Mouse (Mus musculus) embryonic facial prominence, embryonic 15.5 days (tissue): ENCODE measurements around the gene Tacc2. TPM values are rescaled to one million over a fixed set of nuclear protein-coding genes. Genes with fewer than 3 reads are reported as not detected.
A peak's percentile ranks its signal among the peaks of the same experiment; 100 is the strongest.

ENCODE experiments used
- ATAC-seq: fragments of 200-750 bp; cut with Nextera tagmentation; 2 replicates; pipeline ENCODE4 v1.8.0; 2017; ENCODE audit warnings: low read depth, moderate TSS enrichment; ENCODE audit not compliant: insufficient number of reproducible peaks, low FRiP score, low TSS enrichment
- H3K27ac ChIP-seq: fragments of 300-500 bp; sonication (generic); replicated peaks from 2 replicates; pipeline ENCODE4 v1.5.1; 2015; ENCODE audit warnings: mild to moderate bottlenecking, inconsistent platforms
- H3K27me3 ChIP-seq: fragments of 300-500 bp; sonication (generic); 2 replicates; pipeline ENCODE4 v1.6.1; 2015; ENCODE audit warnings: inconsistent platforms
- H3K36me3 ChIP-seq: fragments of 300-500 bp; sonication (generic); 2 replicates; pipeline ENCODE4 v1.6.1; 2015; ENCODE audit warnings: mild to moderate bottlenecking, inconsistent platforms
- H3K4me1 ChIP-seq: fragments of 300-500 bp; sonication (generic); 2 replicates; pipeline ENCODE4 v1.6.1; 2015; ENCODE audit warnings: inconsistent platforms
- H3K4me2 ChIP-seq: fragments of 300-500 bp; sonication (generic); replicated peaks from 2 replicates; pipeline ENCODE4 v1.6.1; 2015; ENCODE audit warnings: mild to moderate bottlenecking, inconsistent platforms
- H3K4me3 ChIP-seq: fragments of 300-500 bp; sonication (generic); replicated peaks from 2 replicates; pipeline ENCODE4 v1.5.1; 2015; ENCODE audit warnings: mild to moderate bottlenecking, inconsistent platforms
- H3K9ac ChIP-seq: fragments of 300-500 bp; sonication (generic); 2 replicates; pipeline ENCODE4 v1.6.1; 2015; ENCODE audit warnings: inconsistent platforms
- H3K9me3 ChIP-seq: fragments of 300-500 bp; sonication (generic); replicated peaks from 2 replicates; pipeline ENCODE4 v1.6.1; 2016; ENCODE audit warnings: inconsistent platforms
- WGBS: fragments of 180-500 bp; shearing (Covaris S2); methylation state at CpG from one replicate; pipeline ENCODE4 v1.1.7; 2015; 5-methylcytosine and 5-hydroxymethylcytosine counted together
- polyA plus RNA-seq: library from polyadenylated mRNA; unstranded; fragments of >200 nt; fragmentation: Nextera tagmentation; extraction: Ambion mirVana; gene quantifications from 2 replicates; pipeline ENCODE4 v1.2.1, GENCODE M21; 2015

Gene Tacc2
- polyA plus RNA-seq, 1 experiment from 2014 or later, result 46.0 TPM

DNA sequence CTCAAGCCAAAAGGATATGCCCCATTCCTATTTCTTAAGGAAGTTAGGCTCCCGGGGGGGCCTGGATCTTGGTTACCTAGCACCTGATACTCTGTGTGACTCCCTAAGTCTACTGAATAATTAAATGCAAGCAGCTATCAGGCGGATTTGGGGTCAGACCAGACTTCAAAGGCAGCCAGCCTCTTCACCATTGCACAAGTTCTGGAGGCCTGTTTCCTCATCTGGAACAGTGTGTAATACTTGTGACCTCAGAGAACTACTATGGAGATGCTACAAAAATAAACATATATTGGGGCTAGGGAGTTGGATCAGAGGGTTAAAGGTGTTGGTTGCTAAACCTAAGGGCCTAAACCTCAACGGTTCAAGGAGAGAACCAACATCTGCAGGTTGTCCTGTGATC, 59.0 kb downstream of the Tacc2 start:
- Histone ChIP-seq H3K9me3 (no peaks in the 10 kb centered on the region), H3K4me2 (no peak overlapping the region), H3K36me3 (no peaks in the 10 kb centered on the region), H3K4me1 (peaks cover 42% of the 10 kb centered on the region), H3K9ac (no peak overlapping the region), H3K4me3 (no peak overlapping the region), H3K27me3 (no peaks in the 10 kb centered on the region), H3K27ac (no peak overlapping the region)
- 80% methylated on average over 3 of the region's 3 CpGs for WGBS
- no peak for ATAC-seq

DNA sequence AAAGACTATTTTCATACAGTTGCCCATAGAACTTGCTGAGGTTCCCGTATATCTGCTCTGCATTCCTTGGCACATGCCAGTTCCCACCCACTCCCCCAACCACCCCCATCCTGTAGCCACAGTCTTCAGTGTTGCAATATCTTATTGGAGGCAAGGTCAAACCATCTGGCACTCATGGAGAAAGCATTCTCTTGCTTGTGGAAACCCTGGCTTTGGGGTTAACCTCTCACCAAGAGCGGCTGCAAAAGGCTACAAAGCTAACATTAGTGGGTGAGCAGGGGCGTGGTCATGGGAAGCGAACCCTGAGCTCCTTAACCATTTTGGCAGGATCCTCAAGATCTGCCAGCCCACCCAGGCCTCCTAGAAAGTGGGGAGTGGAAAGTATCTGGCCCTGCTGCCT, 59.7 kb downstream of the Tacc2 start:
- Histone ChIP-seq H3K4me3 (no peak overlapping the region), H3K9ac (no peak overlapping the region), H3K36me3 (no peaks in the 10 kb centered on the region), H3K27ac (no peak overlapping the region), H3K4me2 (no peak overlapping the region), H3K9me3 (no peaks in the 10 kb centered on the region), H3K4me1 (peaks cover 38% of the 10 kb centered on the region), H3K27me3 (no peaks in the 10 kb centered on the region)
- 74% methylated on average over 4 of the region's 4 CpGs for WGBS
- ATAC-seq, result peak; percentile 50; the same call in 1 of the 2 replicates

DNA sequence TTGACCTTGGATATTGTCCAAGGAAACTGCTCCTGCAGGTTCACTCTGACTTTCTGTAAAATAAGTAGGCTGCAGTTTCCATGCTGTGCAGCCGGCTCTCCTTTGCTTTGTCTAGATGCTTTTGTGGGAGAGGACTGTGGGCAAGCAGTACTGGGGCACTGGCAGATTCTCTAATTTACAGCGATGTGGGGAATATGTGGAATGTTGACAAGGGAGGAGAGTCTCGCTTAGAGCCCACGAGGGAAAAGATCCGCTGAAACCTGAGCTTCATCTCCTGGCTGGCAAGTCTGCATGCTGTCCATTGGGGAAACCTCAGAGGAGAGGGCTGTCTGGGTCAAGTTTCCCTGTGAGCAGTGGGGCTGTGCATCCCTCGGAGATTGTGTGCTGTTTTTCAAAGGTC, 60.6 kb downstream of the Tacc2 start:
- ATAC-seq, result no peak
- H3K36me3 ChIP-seq, result no peaks in the 10 kb centered on the region
- no peaks in the 10 kb centered on the region for H3K27me3 ChIP-seq
- H3K27ac ChIP-seq, result peak overlapping the region; percentile 35; the same call in 1 of the 2 replicates
- H3K4me1 ChIP-seq, result peaks cover 34% of the 10 kb centered on the region
- H3K4me2 ChIP-seq, result no peak overlapping the region
- no peaks in the 10 kb centered on the region for H3K9me3 ChIP-seq
- H3K4me3 ChIP-seq, result no peak overlapping the region
- 11% methylated on average over 6 of the region's 6 CpGs for WGBS
- H3K9ac ChIP-seq, result no peak overlapping the region

DNA sequence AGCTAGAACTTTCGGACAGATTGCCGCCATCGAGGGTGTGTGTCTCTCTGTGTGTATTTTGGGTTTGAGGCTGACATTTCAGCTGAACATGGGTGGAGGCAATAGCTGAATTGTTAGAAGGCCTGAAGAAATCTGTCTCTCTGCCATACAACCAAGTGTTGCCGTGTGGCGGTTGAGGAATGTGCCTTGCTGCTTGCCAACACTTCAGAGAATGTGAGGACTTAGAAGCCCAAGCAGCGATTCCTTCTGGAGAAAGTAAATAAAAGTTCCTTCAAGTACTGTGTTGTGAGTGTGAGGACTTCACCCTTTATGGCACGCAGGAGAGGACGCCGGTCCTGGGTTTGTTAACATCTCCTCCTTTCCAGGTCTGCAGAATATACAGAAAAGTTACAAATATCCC, 63.4 kb downstream of the Tacc2 start:
- peaks cover 35% of the 10 kb centered on the region for H3K4me1 ChIP-seq
- no peak for ATAC-seq
- H3K27ac ChIP-seq, result peak overlapping the region; percentile 36; the same call in 1 of the 2 replicates
- no peaks in the 10 kb centered on the region for H3K27me3 ChIP-seq
- H3K9me3 ChIP-seq, result no peaks in the 10 kb centered on the region
- no peak overlapping the region for H3K4me2 ChIP-seq
- H3K9ac ChIP-seq, result no peak overlapping the region
- no peaks in the 10 kb centered on the region for H3K36me3 ChIP-seq
- 66% methylated on average over 9 of the region's 9 CpGs for WGBS
- H3K4me3 ChIP-seq, result no peak overlapping the region

DNA sequence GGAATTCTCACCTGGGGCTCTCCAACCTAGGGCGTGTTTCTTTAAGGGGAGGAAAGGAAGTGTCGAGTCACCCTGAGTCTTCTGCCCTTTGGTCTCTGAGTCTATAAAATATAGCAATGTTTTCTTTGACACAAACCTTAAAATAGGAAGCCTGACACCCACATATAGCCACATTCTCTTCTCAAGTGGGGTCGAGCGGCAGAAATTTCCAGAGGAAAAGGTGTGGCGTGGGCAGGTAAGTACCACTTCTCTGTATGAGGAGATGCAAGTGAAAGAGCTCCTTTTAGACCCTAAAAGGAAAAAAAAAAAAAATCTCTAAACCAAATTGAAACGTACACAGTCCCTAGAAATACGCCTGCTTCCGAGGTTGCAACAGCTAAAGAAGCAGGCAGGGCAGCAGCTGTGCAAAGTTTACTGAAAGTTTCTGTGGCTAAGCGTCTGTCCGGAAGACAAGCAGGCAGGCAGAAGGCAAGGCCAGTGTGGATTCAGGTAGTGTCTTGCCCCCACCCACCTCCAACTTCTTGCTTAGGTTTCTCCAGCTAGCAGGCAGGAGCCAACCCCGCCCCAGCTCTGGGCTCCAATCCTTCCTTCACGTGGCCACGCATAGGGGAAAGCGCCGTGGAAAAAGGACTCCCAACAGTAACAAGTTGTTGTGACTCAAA, 68.2 kb downstream of the Tacc2 start:
- peak overlapping the region; percentile 79 for H3K9ac ChIP-seq
- H3K27me3 ChIP-seq, result no peaks in the 10 kb centered on the region
- H3K4me1 ChIP-seq, result peaks cover 41% of the 10 kb centered on the region
- H3K4me3 ChIP-seq, result peak overlapping the region; percentile 69
- peak; percentile 40 for ATAC-seq
- WGBS, result 14% methylated on average over 15 of the region's 15 CpGs
- peak overlapping the region; percentile 96 for H3K27ac ChIP-seq
- peak overlapping the region; percentile 93 for H3K4me2 ChIP-seq
- no peaks in the 10 kb centered on the region for H3K9me3 ChIP-seq
- no peaks in the 10 kb centered on the region for H3K36me3 ChIP-seq

DNA sequence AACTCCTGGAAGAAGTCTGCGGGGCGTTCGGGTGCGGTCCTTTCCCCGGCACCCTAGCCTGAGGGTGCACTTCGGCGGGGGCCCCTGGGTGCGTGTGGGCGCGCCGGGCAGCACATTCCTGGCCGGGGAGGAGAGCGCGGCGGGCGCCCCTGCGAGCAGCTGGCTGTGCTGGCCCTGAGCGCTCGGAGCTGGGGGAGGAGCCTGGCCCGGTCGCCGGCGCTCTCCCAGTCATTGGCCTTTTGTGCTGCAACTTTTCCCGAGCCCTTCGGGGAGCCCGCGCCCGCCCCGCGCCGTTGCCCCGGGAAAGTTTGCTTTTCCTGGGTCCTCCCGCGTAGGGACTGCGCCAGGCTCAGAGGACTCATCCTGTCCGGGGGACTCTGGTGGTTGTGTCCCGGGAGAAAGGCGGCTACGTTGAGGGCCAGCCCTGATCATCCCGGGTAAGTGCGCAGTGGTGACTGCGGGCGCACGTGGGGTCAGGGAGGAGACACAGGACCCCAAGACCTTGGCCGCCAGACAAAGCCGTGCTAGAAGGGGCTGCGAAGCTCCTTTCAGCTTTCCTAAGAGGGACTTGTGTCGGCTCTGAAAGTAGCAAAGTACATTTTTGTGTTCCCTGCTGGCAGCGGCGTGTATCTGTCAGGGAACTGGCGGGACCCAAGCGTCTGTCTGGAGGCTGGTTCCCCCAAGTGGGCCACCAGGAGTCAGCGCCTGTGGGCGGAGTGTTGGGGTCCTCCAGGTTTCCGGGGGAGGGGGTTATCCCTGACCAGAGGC, 68.9 kb downstream of the Tacc2 start:
- no peaks in the 10 kb centered on the region for H3K36me3 ChIP-seq
- H3K9ac ChIP-seq, result peak overlapping the region; percentile 79
- peaks cover 37% of the 10 kb centered on the region for H3K4me1 ChIP-seq
- H3K27ac ChIP-seq, result peak overlapping the region; percentile 96
- under 1% methylated on average over 53 of the region's 55 CpGs for WGBS
- H3K4me2 ChIP-seq, result peak overlapping the region; percentile 93
- ATAC-seq, result peak; percentile 88
- peak overlapping the region; percentile 69 for H3K4me3 ChIP-seq
- no peaks in the 10 kb centered on the region for H3K27me3 ChIP-seq
- H3K9me3 ChIP-seq, result no peaks in the 10 kb centered on the region

DNA sequence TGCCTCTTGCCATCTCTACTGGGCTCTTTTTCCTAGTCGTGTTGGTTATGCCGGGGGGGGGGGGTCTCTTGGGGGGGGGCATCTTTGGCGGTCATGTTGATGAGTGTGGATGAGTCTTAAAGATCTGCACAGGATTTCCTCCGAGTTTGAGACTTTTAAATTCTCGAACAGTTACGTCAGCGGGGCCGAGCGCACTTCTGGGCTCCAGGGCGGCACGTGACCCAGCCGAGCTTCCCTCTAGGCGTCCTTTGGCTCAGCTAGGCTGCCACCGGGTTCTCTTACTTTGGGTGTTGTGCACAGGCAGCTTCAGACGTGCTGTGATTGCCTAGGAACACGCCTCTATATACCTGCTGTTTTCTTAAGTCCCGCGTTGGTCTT, 69.5 kb downstream of the Tacc2 start:
- H3K4me2 ChIP-seq, result peak overlapping the region; percentile 93

DNA sequence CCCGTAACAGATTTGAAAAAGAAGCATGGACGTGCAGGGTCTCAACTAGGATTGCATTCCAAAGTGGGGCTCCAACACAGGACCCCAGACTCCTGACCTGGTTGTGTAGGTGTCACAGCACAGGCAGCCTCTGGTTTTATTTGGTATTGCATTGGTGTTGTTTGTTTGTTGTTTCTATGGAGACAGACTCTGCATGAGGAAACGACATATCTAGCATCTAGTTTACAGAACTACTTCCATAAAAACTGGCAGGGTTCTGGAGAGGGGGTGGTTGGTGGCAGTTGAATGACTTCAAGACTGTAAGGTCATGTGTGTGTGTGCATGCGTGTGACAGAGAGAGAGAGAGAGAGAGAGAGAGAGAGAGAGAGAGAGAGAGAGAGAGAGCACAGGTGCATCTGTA, 70.8 kb downstream of the Tacc2 start:
- H3K9ac ChIP-seq, result no peak overlapping the region
- no peaks in the 10 kb centered on the region for H3K36me3 ChIP-seq
- 70% methylated on average over 4 of the region's 4 CpGs for WGBS
- no peaks in the 10 kb centered on the region for H3K27me3 ChIP-seq
- no peaks in the 10 kb centered on the region for H3K9me3 ChIP-seq
- peaks cover 45% of the 10 kb centered on the region for H3K4me1 ChIP-seq
- H3K27ac ChIP-seq, result no peak overlapping the region
- ATAC-seq, result no peak
- H3K4me2 ChIP-seq, result peak overlapping the region; percentile 93; the same call in 1 of the 2 replicates
- peak overlapping the region; percentile 69; the same call in 1 of the 2 replicates for H3K4me3 ChIP-seq

More for the DNA sequence above, 69.5 kb downstream of the Tacc2 start:
- no peaks in the 10 kb centered on the region for H3K36me3 ChIP-seq
- H3K27me3 ChIP-seq, result no peaks in the 10 kb centered on the region
- no peaks in the 10 kb centered on the region for H3K9me3 ChIP-seq
- H3K4me1 ChIP-seq, result peaks cover 36% of the 10 kb centered on the region
- peak overlapping the region; percentile 96 for H3K27ac ChIP-seq
- H3K4me3 ChIP-seq, result peak overlapping the region; percentile 69
- H3K9ac ChIP-seq, result peak overlapping the region; percentile 79
- 0% methylated on average over 17 of the region's 18 CpGs for WGBS
- peak; percentile 66; the same call in 1 of the 2 replicates for ATAC-seq

DNA sequence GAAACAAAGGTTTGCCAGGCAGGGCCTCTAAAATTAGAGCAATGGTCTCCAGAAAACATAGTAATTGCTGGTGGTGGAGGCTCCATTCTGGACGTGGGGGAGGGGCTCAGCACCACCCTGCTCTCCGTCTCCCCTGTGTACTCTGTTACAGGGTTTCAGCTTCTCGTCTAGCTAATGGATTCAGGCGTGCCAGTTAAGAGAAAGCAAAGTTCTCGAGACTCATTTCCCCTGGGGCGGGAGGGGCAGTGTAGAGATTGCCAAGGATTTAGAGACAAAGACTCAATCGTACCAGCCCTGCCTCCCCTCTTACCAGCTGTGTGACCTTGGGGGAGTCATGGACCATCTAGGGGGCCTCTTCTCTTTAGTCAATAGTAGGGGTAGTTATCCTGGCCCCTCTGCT, 72.0 kb downstream of the Tacc2 start:
- H3K9me3 ChIP-seq, result no peaks in the 10 kb centered on the region
- no peaks in the 10 kb centered on the region for H3K36me3 ChIP-seq
- no peak overlapping the region for H3K4me2 ChIP-seq
- no peak overlapping the region for H3K9ac ChIP-seq
- H3K4me3 ChIP-seq, result no peak overlapping the region
- ATAC-seq, result no peak
- peaks cover 56% of the 10 kb centered on the region for H3K4me1 ChIP-seq
- WGBS, result 16% methylated on average over 7 of the region's 7 CpGs
- no peaks in the 10 kb centered on the region for H3K27me3 ChIP-seq
- no peak overlapping the region; the same call in 1 of the 2 replicates for H3K27ac ChIP-seq

DNA sequence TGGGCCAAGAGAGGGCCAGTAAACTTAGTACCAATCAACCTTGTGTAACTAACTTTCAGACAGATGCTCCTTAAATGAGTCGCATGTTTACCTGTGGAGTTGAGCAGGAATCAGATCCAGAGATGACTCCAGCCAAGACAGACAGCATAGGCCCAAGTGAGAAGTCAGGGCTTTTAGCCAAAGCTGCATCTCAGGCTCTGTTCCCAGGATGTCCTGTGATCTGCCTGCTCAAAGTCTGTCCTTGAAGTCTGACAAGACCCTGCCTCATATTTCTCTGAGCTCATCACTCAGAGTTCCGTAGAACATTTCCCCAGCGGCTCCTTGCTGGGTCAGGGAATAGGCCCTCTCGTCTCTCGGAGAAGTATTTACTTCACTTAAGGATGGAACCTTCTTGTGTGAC, 73.4 kb downstream of the Tacc2 start:
- peaks cover 59% of the 10 kb centered on the region for H3K4me1 ChIP-seq
- no peak overlapping the region for H3K9ac ChIP-seq
- no peak overlapping the region for H3K4me3 ChIP-seq
- 76% methylated on average over 5 of the region's 5 CpGs for WGBS
- H3K36me3 ChIP-seq, result no peaks in the 10 kb centered on the region
- no peaks in the 10 kb centered on the region for H3K9me3 ChIP-seq
- H3K4me2 ChIP-seq, result no peak overlapping the region
- ATAC-seq, result no peak
- no peaks in the 10 kb centered on the region for H3K27me3 ChIP-seq
- H3K27ac ChIP-seq, result no peak overlapping the region; the same call in 1 of the 2 replicates

DNA sequence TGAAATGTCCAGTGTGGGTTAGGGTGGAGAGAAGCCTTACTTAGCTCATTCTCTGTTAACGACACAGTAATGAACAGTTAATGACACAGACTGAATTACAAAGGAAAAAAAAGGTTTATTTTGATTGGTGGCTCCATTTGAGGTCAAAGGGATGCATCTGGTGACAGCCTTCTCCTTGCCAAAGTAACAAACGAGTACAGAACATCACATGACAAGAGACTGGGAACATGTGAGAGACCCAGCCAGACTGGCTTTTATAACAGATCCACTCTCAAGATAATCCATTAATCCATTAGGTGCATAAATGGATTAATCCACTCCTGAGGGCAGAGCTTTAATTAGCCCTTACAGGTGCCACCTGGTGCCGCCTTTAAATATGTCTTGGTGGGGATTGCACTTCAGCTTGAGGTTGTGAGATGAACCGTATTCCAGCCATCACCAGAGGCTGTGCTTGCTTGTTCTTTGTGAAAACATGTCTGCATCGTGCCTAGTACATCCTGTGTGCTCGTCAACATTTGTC, 75.9 kb downstream of the Tacc2 start:
- Histone ChIP-seq H3K4me3 (no peak overlapping the region), H3K36me3 (no peaks in the 10 kb centered on the region), H3K4me2 (no peak overlapping the region), H3K27ac (no peak overlapping the region), H3K9ac (no peak overlapping the region), H3K27me3 (no peaks in the 10 kb centered on the region), H3K4me1 (peaks cover 47% of the 10 kb centered on the region), H3K9me3 (no peaks in the 10 kb centered on the region)
- no peak for ATAC-seq
- 60% methylated on average over 6 of the region's 6 CpGs for WGBS
